Mouse (Mus musculus): ENCODE results near the gene Egfem1.

GRCm38 (mm10) chr3:29539211-29539610 is 457.4 kb downstream of the Egfem1 start:
- TF ChIP-seq USF1 (IDR thresholded peaks at IDR 0.05; ENCODE audit: low read depth) (no peak), CTCF (IDR thresholded peaks at IDR 0.05; ENCODE audit: control insufficient read depth, insufficient read depth, insufficient read length) (no peak), MAX (IDR thresholded peaks at IDR 0.05) (no peak), MYOD1 (IDR thresholded peaks at IDR 0.05; ENCODE audit: control insufficient read depth, insufficient read length, low read depth) (no peak), CEBPB (IDR thresholded peaks at IDR 0.05; ENCODE audit: low read depth) (no peak), FOSL1 (IDR thresholded peaks at IDR 0.05; ENCODE audit: insufficient read depth, low read length, poor library complexity, severe bottlenecking) (no peak)
